Mouse (Mus musculus): Measurements from ENCODE around the gene Grhl1. TPM values are rescaled to one million over a fixed set of nuclear protein-coding genes. Genes with fewer than 3 reads are reported as not detected.

Gene Grhl1
- polyA plus RNA-seq, 1 experiment from 2014 or later: 4.5 TPM

DNA sequence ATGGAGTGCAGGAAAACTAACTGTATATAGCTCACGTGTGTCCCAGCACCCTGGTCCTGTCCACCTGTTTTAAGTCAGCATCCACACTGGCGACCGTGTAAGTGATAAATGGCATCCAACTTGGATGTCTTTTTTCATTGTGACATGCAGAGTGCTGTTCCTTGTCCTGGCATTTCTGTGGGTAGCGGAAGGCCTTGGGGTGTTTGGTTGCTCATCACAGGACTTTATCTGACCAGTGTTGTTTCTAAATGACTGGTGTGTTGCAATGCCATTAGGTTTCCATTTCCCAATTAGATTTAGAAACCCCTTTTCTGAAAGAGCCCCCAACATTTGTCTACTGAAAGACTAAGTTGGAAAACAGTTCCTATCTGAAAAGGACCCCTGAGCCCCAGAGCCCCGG, 90.0 kb downstream of the Grhl1 start:
- Histone ChIP-seq H3K4me1 (replicated peaks) (peaks cover 18% of the 10 kb centered on the region), H3K27me3 (replicated peaks) (no peaks in the 10 kb centered on the region), H3K36me3 (peaks cover 53% of the 10 kb centered on the region), H3K27ac (ENCODE audit: poor library complexity, severe bottlenecking) (no peak overlapping the region), H3K4me3 (no peak overlapping the region), H3K9ac (no peak overlapping the region), H3K9me3 (replicated peaks) (no peaks in the 10 kb centered on the region), H3K4me2 (no peak overlapping the region)
- WGBS: 79% methylated on average over 5 of the region's 5 CpGs
- ATAC-seq (ENCODE audit: insufficient number of reproducible peaks, low FRiP score): no peak

Other genes with a start within 250 kb of the Grhl1 start
- gene Taf1b, start 73.9 kb upstream of the Grhl1 start, polyA plus RNA-seq (2016; fragmentation: Nextera tagmentation; extraction: Ambion mirVana): 23.9 and 25.4 TPM in 2 replicates
- 20.6 and 21.6 TPM in 2 replicates for gene Klf11, start 79.0 kb downstream of the Grhl1 start, polyA plus RNA-seq (2016; fragmentation: Nextera tagmentation; extraction: Ambion mirVana)
- gene Cys1, start 109.5 kb downstream of the Grhl1 start, polyA plus RNA-seq (2016; fragmentation: Nextera tagmentation; extraction: Ambion mirVana): 0.76 and 1.0 TPM in 2 replicates
- 280 and 281 TPM in 2 replicates for gene Rrm2, start 136.0 kb downstream of the Grhl1 start, polyA plus RNA-seq (2016; fragmentation: Nextera tagmentation; extraction: Ambion mirVana)

All from heart, embryonic 12.5 days (tissue).